Mouse (Mus musculus) kidney, adult 18-20 months (tissue): ENCODE measurements around the gene Alg3.
A peak's percentile ranks its signal among the peaks of the same experiment; 100 is the strongest.

Experiments used
- DNase-seq: peaks from one replicate; pipeline ENCODE4 v3.0.0; 2021

Gene Alg3

GRCm38 (mm10) chr16:20611357-20612227 lies at the start of gene Alg3, which contains the start of the genes Eef1akmt4 and Gm49333:
TSS of gene Alg3 (minus strand) at chr16:20611735.
TSS of gene Eef1akmt4 (plus strand) at chr16:20611593.
TSS of gene Gm49333 (plus strand) at chr16:20611610.
- DNase-seq = peak; percentile 90

DNA sequence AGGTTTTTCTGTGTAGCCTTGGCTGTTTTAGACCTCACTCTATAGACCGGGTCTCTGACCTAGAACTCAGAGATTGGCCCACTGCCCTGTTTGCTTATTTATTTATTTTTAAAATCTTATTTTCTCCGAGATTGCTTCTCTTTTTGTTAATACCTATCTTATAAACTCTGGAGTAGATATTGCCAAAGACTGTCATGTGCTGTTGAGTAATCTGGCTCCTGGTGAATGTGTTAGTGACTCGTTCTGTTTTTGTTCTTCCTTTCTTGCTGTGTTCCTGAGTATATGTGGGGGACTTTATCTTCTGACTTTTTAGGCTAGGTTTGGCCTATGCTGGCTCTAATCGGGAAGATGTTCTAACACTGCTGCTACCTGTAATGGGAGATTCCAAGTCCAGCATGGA lies 46.1 kb upstream of the Alg3 start:
- no peak for DNase-seq

GRCm38 (mm10) chr16:20653315-20653714 lies 41.8 kb upstream of the Alg3 start:
- no peak for DNase-seq

DNA sequence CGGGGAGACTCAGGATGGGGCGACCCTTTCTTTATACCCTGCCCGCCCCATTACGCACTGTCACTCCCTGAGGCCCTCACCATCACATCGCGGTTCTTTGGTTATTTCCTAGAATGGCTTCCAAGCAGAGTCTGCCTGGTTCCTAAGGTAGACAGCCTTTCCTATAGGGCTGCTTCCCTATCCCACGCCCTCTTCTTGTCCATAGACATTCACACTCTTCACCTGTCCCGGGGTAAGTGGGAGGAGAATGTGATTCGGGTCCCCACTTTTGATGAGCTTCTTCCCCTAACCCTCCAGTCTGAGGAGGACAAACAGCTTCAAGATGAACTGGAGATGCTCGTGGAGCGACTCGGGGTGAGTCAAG lies 40.4 kb upstream of the Alg3 start:
- no peak for DNase-seq

- peak; percentile 98 for DNase-seq
Measured at GRCm38 (mm10) chr16:20651076-20651946, 39.8 kb upstream of the Alg3 start, which contains the start of gene Psmd2. TSS of gene Psmd2 (plus strand) at chr16:20651652.

DNA sequence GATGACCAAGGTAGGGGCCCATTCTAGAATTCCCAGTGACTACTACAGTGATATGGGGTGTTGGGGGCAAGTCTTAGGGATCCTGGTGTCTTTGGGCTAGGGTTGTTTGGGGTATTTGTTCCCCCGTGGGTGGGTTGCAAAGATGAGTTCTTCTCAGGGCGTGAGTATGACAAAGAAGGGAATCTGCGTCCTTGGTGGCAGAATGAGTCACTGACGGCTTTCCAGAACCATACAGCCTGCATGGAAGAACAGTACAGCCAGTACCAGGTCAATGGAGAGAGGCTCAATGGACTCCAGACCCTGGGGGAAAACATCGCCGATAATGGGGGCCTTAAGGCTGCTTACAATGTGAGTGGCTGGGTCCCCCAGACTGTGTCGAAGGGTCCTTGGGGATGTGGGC lies 32.4 kb upstream of the Alg3 start:
- DNase-seq = no peak

GRCm38 (mm10) chr16:20642161-20642560 lies 30.6 kb upstream of the Alg3 start:
- peak; percentile 78 for DNase-seq

DNA sequence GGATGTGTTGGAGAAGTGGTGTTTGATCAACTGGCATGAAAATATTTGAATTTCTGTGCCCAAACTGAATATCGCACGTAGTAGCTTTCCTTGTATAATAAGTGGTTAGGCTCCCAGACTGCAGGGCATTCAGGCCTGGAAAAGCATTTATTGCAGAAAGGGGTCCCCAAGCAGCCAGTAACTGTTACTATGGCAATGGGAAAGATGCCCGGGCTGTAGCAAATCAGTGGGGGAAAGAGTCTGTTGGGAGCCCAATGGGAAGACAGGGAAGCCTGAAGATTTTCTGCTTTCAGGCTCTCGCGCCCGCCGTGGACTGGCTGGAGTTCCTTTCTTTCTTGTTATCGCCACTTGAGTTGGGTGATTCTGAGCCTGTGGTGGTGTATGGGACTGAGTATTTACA lies 26.8 kb upstream of the Alg3 start:
- no peak for DNase-seq

DNA sequence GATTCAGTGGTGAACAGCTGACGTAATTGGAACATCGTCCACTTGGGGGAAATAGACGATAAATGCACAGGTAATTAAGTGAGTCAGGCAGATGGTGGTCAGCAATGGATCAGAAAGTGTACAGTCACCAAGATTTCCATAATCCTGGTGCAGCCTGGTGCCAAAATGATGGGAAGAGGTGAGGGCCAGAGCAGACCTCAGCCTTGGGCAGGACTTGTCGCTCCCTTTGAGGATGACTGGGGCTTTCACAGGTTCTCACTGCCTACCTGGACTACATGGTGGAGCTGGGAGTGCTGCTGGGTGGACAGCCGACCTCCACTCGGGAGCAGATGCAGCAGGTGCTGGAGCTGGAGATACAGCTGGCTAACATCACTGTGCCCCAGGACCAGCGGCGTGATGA lies 25.9 kb upstream of the Alg3 start:
- no peak for DNase-seq

DNA sequence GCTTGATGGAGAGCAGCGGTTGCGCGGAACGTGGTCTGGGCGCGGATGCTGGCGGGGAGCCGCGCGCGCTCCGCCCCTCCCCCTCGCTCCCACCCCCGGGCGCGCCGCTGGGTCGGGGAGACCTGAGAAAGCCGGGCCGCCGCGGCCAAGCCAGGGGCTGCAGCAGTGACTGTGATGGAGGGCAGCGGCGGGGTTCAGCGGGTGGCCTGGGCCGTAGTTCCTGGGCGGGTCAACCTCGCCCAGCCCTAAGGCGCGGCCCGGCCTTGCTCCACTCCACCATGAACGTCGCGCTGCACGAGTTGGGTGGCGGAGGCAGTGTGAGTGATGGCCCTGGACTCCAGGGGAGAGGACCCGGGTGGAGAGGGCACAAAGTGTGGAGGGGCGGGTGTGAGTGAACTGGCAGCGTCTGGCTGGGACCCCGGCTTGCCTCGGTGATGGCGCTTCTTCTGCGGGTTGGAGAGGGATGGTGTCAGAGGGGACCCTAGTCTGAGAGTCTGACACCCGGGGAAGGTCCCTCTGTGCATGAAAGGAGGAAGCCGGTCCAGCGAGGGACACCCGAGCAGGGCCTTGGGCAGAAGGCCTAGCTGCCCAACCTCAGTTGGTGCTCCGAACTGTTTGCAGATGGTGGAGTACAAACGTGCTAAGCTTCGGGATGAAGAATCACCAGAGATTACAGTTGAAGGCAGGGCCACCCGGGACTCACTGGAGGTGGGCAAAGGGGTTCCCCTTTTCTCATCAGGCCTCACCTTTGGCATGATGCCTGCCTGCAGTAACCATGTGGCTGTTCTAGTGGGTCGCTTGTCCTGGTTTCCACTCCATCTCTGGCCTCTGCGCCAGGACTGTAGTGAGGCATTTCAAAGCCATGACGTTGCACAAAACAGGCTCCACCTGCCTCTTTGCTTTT lies 18.4 kb upstream of the Alg3 start, which contains the start of gene Ece2:
Gene Ece2 (plus strand): TSS at position 98 of the 904 bp plus-strand sequence.
- DNase-seq = no peak

- DNase-seq = no peak
Measured at GRCm38 (mm10) chr16:20628871-20629391, 17.4 kb upstream of the Alg3 start.

GRCm38 (mm10) chr16:20623211-20623610 lies 11.7 kb upstream of the Alg3 start:
- DNase-seq = no peak

DNA sequence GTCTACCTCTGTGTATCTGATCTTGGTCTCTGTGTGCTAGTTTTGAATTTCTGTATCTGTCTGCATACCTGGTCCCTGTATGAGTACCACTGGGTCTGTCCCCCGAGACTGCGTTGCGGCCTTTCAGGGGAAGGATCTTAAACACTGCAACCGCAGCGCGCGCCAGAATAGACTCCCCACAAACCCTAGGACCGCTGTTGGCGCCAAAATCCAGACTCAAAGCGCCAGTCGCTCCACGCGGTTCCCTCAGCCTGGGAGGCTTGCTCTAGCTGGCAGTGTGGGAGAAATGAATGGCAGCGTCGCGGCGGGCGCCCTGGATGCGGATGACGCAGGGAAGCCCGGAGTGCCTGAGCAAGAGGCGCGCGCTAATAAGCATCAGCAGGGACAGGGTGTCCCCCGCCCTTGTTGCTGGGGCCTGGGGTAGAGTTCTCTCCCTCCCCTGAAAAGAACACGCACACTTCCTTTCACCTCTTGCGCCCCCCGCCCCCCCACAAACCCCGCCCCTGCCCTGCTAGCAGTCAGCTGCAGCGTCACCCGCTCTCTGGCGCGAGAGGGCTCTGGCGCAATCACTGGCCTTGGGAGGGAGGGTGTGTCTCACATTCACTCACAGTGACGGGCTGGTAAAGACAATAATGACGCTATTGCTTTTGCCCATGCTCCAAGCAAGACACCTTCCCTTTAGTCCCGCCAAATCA lies 10.6 kb upstream of the Alg3 start:
- peak; percentile 42 for DNase-seq

DNA sequence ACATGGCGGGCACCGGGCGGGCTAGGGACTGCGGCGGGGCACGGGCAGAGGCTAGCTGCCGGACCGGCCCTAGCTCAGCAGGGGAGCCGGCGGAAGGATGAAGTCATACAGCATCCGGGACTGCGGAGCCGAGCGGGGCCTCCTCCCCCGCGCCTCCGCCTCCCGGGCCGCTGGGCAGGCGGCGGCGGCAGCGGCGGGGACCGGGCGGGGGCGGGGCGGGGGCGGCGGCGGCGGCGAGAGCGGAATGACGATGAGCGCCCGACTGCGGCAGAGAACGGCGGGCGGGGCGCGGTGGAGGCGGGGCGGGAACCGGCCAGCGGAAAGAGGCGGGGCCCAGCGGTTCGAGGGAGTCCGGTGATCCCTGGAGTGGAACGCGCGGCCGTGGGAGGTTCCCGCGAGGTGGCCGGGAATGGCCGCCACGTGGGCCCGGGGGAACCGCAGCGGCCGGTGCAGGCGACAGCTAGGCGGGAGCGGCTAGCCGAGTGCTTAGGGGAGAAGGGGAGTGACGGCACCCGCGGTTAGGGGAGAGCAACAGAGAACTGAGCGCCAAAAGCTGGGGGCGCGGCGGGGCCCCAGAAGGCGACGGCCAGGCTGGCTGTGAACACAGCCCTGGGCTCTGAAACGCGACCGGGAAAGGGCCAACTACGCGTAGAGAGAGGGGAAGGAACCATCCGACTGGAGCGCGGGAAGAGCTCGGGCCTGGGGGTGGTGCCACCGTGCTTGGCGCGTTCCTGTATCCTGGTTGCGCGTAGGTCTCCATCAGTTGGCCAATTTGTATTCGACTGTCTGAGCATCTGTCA lies 9.9 kb upstream of the Alg3 start, which contains the start of gene Camk2n2:
Gene Camk2n2 (minus strand): TSS at position 97 of the 800 bp plus-strand sequence.
- DNase-seq = peak; percentile 79

- no peak for DNase-seq
Measured at GRCm38 (mm10) chr16:20620751-20621190, 9.2 kb upstream of the Alg3 start.

- no peak for DNase-seq
Measured at GRCm38 (mm10) chr16:20620399-20620735, 8.8 kb upstream of the Alg3 start.

DNA sequence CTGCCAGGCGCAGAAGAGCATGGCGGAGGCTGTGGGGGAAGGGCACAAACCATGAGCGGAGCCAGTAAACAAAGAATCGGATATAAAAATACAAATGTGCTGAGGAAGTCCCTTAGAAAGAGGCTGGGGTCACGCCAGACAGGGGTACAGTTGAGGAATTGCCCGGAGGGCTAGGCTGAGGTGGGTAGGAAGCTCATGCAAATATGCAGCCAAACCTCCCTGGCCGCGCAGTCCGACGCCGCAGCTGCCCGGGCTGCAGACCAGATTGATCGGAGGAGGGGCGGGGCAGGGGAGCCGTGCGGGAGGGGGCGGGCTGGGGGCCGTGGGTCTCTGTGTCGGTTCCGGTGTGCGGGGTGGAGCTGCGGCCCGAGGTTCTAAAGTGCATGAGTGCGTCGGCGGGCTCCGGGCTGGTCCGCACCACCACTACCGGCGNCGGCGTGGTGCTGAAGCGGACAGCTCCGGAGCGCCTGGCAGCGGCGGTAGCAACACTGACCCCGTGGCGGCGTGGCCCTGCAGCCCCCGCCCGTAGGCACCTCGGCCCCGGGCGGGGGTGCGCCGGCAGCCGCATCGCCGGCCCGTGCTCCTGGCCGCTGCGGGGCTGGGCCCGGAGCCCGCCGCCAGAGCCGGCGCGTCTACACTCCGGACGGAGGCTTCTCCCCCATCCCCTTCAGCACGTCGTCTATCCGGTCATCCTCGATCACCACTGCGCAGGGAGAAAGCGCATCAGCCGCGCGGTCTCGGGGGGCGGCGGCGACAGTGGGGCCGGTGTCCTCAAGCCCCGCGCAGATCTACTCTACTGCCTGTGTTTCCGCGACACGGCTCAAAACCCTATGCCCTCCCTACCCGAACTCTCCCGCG lies 8.2 kb upstream of the Alg3 start:
- peak; percentile 48 for DNase-seq

DNA sequence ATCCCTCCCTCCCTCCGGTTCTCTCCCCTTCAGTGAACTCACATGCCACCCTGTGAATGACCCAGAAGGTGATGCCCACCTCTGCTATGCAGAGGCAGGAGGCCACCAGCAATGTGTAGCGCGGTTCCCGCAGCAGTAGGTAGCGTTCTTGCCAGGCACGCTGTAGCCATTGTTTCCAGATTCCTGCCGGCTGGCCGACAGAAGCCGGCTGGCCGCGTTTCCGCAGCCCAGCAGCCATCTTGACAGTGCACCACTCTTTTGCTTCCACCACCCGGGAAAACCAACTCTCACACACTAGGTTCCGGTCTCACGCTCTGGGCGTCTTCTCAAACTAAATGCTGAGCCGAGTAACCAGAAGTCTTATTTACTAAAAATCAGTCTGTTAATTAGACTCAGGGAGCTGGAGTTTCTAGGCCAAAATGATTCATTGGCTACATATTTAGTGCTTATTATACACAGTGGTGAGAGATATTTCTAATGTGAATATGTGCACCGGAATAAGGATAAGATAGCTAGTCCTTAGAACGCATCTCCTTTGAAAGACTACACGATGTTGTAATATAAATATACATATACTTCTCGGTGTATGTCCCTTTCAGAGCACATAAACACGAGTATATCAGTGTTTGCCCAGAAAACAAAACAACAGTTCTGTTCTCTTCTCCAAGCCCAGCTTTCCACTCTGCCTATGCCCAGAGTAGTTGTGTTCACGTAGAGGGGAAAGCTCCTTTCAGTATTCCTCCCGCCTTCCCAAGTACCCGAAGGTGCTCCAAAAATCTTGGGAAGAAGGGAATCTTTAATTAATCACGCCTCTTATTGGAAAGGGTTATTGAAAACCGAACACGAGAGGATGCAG lies 806 bp downstream of the Alg3 start:
- peak; percentile 83 for DNase-seq

- no peak for DNase-seq
Measured at GRCm38 (mm10) chr16:20604705-20605104, 6.8 kb downstream of the Alg3 start.
